11 mouse cellular contexts compared by ENCODE assay signal in genomic region chr9:45710300-45710699, GRCm38 (mm10).
A peak's percentile ranks its signal among the peaks of the same experiment; 100 is the strongest.
DNase-seq lines count a peak whose midpoint lies in the region.
"Had no signal": no experiment of that assay in that cellular context is flagged by ENCODE, and none has a peak within 500 bp of the region (broad histone marks: within the 10 kb centered on the region; RNA-seq: fewer than 3 reads in every experiment).

No protein-coding gene starts in this region.

- peak; percentile 3 to 15 for DNase-seq in heart, postnatal 10 days
- no peak for DNase-seq in heart, postnatal 36 days
- peak; percentile 62 for DNase-seq in testis, postnatal 10 days (ENCODE audit: low spot score)
- DNase-seq in testis, postnatal 14 days (ENCODE audit: low spot score) = no peak
- peak; percentile 8 for DNase-seq in embryo, embryonic 11.5 days (ENCODE audit: low read depth, low spot score)
- peak; percentile 33 for DNase-seq in telencephalon, adult 2 months (ENCODE audit: low read depth, low spot score)
- DNase-seq in ovary, postnatal 14 days (ENCODE audit: low spot score) = no peak
- no peak for DNase-seq in spleen, adult 12 weeks (ENCODE audit: low spot score)
- DNase-seq: cerebellum, adult 11 months; heart, adult 18-20 months; layer of hippocampus, postnatal 36 days had no signal

- intact Hi-C loops in heart, postnatal 10 days (cut with DNase I) = no loop called here
- intact Hi-C loops in heart, postnatal 36 days (cut with DNase I) = no loop called here

Comparison
In these comparisons a context has a peak if more than half of its experiments do, and no peak if none do; other contexts are left out.
1. DNase-seq: peak in heart, postnatal 10 days (2 of 2), testis, postnatal 10 days (single experiment), embryo, embryonic 11.5 days (single experiment) and telencephalon, adult 2 months (single experiment); none in heart, postnatal 36 days (0 of 2), testis, postnatal 14 days (single experiment), ovary, postnatal 14 days (single experiment) and spleen, adult 12 weeks (single experiment).